Comparison of ENCODE assay signal across 7 mouse cellular contexts in genomic region chr4:134825864-134826263, GRCm38 (mm10). TPM values are rescaled to one million over a fixed set of nuclear protein-coding genes. Genes with fewer than 3 reads are reported as not detected.
"Had no signal": no experiment of that assay in that cellular context is flagged by ENCODE, and none has a peak within 500 bp of the region (broad histone marks: within the 10 kb centered on the region; RNA-seq: fewer than 3 reads in every experiment).

No protein-coding gene starts in this region.

RNA-seq across cellular contexts. Expression of gene Rhd, which starts 38.5 kb away (rescaled TPM):
- total RNA-seq: layer of hippocampus, adult 18-20 months; layer of hippocampus, adult 8-10 months; layer of hippocampus, postnatal 10 days; layer of hippocampus, postnatal 14 days; layer of hippocampus, postnatal 25 days; layer of hippocampus, postnatal 36 days had no signal
- polyA plus RNA-seq: large intestine, adult 2 months had no signal
